Mouse (Mus musculus) bone marrow macrophage, adult 2 months (primary cell): ENCODE results near the gene Vcl. TPM values are rescaled to one million over a fixed set of nuclear protein-coding genes. Genes with fewer than 3 reads are reported as not detected.

Source experiments
- H3K27ac ChIP-seq: 2 replicates; pipeline ENCODE4 v1.5.1; 2012; ENCODE audit warnings: low read depth, low read length; ENCODE audit not compliant: insufficient read depth
- H3K4me1 ChIP-seq: 2 replicates; pipeline ENCODE4 v1.6.1; 2012; ENCODE audit warnings: low read length; ENCODE audit not compliant: control insufficient read depth, insufficient read depth
- H3K4me3 ChIP-seq: 2 replicates; pipeline ENCODE4 v1.5.1; 2012; ENCODE audit warnings: mild to moderate bottlenecking, low read length, moderate library complexity; ENCODE audit not compliant: insufficient read depth
- CTCF ChIP-seq: IDR thresholded peaks from 2 replicates; pipeline ENCODE4 v1.5.1; 2012; ENCODE audit warnings: low read depth, mild to moderate bottlenecking, low read length, moderate library complexity
- POLR2A ChIP-seq: IDR thresholded peaks from 2 replicates; pipeline ENCODE4 v1.6.1; 2012; ENCODE audit warnings: mild to moderate bottlenecking, low read depth, low read length, borderline replicate concordance
- polyA plus RNA-seq: library from polyadenylated mRNA; stranded (reverse); fragments of >200 nt; gene quantifications from 2 replicates; pipeline ENCODE4 v1.2.4, GENCODE M21; 2012; ENCODE audit not compliant: missing spikeins, insufficient read depth, insufficient read length

Gene Vcl
- polyA plus RNA-seq, 1 experiment = 13.2 TPM

DNA sequence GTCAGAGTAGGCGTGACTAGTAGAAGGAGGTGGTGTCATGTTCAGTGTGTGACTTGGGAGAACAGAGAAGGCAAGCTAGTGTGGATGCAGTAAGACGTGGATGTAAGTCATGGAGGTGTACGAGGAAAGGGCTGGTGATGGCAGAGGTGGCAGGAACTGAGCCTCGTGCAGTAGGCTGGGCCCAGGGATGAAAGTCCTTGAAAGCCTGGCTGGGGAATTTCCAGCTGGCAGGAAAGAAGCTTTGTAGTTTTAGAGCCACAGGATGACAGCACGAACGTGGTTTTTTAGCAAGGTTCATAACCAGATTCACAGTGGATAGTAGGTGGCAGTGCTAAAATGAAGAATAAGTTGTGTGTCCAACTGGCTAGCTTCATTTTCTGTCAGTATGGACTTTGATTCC is 41.2 kb downstream of the Vcl start:
- peaks cover 5% of the 10 kb centered on the region for H3K4me1 ChIP-seq

GRCm38 (mm10) chr14:20970927-20971326 is 41.7 kb downstream of the Vcl start:
- H3K4me3 ChIP-seq = no peak overlapping the region
- H3K4me1 ChIP-seq = peaks cover 5% of the 10 kb centered on the region
- TF ChIP-seq POLR2A = no peak

More for the DNA sequence above, 41.2 kb downstream of the Vcl start:
- Histone ChIP-seq H3K27ac (no peak overlapping the region), H3K4me3 (no peak overlapping the region)
- no peak for TF ChIP-seq POLR2A
- no peak for TF ChIP-seq CTCF

DNA sequence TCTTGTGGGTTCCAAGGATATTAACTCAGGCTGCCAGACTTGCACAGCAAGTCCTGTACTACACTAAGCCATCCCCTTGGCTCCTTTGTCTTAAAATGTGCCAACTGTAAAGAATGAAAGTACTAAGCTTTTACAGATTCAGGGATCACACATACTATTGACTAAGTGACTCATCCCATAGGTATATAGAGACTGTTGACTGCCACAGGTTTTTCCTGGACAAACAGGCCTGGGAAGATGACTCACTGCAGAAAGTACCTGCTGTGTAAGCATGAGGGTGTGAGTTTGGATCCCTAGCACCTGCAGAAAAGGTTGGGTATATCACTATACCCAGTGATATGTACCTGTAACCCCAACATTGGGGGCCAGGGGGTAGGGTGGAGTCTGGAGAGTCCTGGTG is 44.6 kb downstream of the Vcl start:
- H3K27ac ChIP-seq = no peak overlapping the region
- peaks cover 10% of the 10 kb centered on the region for H3K4me1 ChIP-seq
- H3K4me3 ChIP-seq = no peak overlapping the region
- no peak for TF ChIP-seq POLR2A
- TF ChIP-seq CTCF = no peak

More at GRCm38 (mm10) chr14:20970927-20971326, 41.7 kb downstream of the Vcl start:
- H3K27ac ChIP-seq = no peak overlapping the region

DNA sequence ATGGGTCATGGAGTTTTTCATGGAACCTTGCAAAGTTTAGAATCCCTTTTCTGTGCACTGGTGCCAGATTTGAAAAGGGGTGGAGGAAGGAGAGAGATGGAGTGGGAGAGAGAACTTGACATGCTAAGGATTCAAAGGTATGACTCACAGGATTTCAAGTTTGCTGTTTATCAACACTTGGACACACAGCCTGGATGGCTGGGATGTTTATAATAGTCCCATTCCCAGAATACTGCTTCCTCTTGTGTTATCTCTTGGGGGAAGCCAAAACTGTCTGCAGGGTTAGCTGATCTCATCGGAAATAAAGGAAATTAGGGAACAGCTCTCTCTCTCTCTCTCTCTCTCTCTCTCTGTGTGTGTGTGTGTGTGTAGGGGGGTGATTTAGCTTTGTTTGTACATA is 47.5 kb downstream of the Vcl start:
- Histone ChIP-seq H3K27ac (no peak overlapping the region), H3K4me3 (no peak overlapping the region), H3K4me1 (peaks cover 10% of the 10 kb centered on the region)
- TF ChIP-seq POLR2A (no peak), CTCF (no peak)

DNA sequence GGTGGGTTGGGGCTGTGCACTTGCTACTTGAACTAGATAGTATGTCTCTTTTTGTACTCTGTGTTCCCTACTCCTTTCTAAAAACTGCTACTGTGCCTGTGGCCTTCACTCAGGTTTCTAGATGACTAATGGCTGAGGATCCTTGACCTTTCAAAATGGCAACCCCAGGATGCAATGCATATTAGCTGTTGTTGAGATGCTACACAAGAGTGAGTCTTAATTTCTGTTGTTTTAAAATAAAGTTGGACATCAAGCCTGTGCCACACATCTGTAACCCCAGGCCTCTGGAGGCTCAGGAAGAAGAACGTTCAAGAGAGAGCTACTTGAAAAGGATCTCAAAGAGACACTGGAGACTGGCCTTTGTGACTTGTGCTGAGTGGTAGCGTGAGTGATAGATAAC is 48.5 kb downstream of the Vcl start:
- peaks cover 10% of the 10 kb centered on the region for H3K4me1 ChIP-seq
- TF ChIP-seq CTCF (no peak), POLR2A (no peak)

DNA sequence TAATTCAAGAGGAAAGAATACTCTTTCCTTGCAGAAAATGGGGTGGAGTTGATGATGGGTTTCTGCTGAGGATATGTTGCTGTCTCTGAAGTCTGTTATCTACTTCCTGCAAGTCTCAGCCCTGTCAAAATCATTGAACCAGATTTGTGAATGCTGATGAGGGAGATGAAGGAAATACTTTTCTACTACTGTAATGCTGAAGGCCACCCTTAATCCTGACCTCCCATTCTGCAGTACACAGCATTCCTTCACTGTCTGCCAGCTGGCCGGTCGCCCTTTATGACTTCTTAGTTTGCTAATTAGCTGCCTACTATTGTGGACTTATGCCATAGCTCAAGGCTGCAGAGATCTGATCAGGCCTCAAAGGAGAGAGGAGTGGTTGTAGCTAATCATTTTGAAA is 54.6 kb downstream of the Vcl start:
- peaks cover 4% of the 10 kb centered on the region; the same call in 1 of the 2 replicates for H3K4me1 ChIP-seq
- H3K4me3 ChIP-seq = no peak overlapping the region
- no peak for TF ChIP-seq POLR2A
- TF ChIP-seq CTCF = no peak

More for the DNA sequence above, 48.5 kb downstream of the Vcl start:
- Histone ChIP-seq H3K4me3 (no peak overlapping the region), H3K27ac (no peak overlapping the region)

DNA sequence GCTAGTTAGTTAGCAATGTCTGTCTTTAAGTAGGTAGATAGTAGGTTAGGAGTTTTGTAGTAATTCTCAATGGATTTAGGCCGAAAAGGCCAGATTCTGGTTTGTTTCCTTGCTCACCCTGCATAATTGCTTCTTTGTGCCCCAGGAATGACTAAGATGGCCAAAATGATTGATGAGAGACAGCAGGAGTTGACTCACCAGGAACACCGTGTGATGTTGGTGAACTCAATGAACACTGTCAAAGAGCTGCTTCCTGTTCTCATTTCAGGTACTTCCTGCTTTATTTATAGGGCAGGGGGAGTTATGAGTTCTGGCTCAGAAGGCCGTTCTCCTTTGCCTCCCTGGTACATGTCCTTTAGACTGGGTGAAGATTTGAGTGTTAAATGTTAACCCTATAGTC is 56.3 kb downstream of the Vcl start:
- H3K4me1 ChIP-seq = peaks cover 4% of the 10 kb centered on the region; the same call in 1 of the 2 replicates
- no peak overlapping the region for H3K4me3 ChIP-seq
- no peak overlapping the region for H3K27ac ChIP-seq
- no peak for TF ChIP-seq CTCF
- TF ChIP-seq POLR2A = no peak

More for the DNA sequence above, 54.6 kb downstream of the Vcl start:
- H3K27ac ChIP-seq = no peak overlapping the region

DNA sequence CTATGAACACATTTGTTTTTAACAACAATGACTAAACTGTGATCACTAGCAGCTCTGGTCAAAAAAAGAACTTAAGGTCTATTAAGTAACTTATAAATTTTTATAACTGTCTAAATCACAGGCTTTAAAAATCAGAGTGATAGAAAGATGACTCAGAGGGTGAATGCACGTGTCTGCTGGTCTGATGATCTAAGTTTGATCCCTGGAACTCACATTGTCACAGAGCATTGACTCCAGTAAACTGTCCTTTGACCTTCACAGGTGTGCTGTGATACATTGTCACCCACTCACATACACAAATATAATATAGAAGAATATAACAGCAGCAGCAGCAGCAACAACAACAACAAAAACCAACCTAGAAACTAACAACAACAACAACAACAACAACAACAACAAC is 62.3 kb downstream of the Vcl start:
- H3K4me1 ChIP-seq = no peaks in the 10 kb centered on the region
- H3K4me3 ChIP-seq = no peak overlapping the region
- no peak overlapping the region for H3K27ac ChIP-seq
- TF ChIP-seq POLR2A = no peak
- no peak for TF ChIP-seq CTCF

- Histone ChIP-seq H3K4me3 (no peak overlapping the region), H3K4me1 (no peaks in the 10 kb centered on the region), H3K27ac (no peak overlapping the region)
- TF ChIP-seq CTCF (no peak), POLR2A (no peak)
Observed at GRCm38 (mm10) chr14:20993067-20993691, 64.0 kb downstream of the Vcl start.

GRCm38 (mm10) chr14:20994475-20994874 is 65.3 kb downstream of the Vcl start:
- Histone ChIP-seq H3K4me1 (no peaks in the 10 kb centered on the region), H3K27ac (no peak overlapping the region), H3K4me3 (no peak overlapping the region)
- TF ChIP-seq POLR2A = no peak
- TF ChIP-seq CTCF = no peak

GRCm38 (mm10) chr14:20995497-20995896 is 66.3 kb downstream of the Vcl start:
- Histone ChIP-seq H3K27ac (no peak overlapping the region), H3K4me1 (no peaks in the 10 kb centered on the region), H3K4me3 (no peak overlapping the region)
- no peak for TF ChIP-seq POLR2A
- TF ChIP-seq CTCF = no peak
